Mouse (Mus musculus): ENCODE results near the gene 2310046K23Rik.
"Not testable (repeated sequence)": the region's sequence is repeated elsewhere in the genome, so short reads cannot be mapped to it uniquely, and the experiment has no call there.

The 2310046K23Rik gene

DNA sequence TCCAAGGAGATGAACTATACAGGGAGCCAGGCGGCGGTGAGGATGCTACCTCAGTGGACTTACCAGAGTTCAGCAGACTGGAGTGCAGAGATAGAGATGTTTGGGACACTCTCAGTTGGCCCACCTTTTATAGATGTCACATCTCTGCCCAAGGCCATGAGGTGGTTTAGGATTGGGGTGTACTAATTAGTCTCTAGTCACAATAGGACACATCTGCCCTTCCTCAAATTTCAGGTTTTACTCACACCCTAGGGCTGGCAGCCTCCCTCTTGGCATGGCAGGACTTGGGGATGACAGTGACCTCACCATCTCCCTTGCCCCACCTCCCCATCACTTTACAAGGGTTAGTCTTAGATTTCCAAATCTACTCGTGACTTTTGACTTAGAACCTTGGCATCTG, at the start of gene 2310046K23Rik:
Gene 2310046K23Rik (minus strand): TSS at position 101 of the 400 bp plus-strand sequence.
- no peak for DNase-seq (ENCODE audit: low spot score)

DNA sequence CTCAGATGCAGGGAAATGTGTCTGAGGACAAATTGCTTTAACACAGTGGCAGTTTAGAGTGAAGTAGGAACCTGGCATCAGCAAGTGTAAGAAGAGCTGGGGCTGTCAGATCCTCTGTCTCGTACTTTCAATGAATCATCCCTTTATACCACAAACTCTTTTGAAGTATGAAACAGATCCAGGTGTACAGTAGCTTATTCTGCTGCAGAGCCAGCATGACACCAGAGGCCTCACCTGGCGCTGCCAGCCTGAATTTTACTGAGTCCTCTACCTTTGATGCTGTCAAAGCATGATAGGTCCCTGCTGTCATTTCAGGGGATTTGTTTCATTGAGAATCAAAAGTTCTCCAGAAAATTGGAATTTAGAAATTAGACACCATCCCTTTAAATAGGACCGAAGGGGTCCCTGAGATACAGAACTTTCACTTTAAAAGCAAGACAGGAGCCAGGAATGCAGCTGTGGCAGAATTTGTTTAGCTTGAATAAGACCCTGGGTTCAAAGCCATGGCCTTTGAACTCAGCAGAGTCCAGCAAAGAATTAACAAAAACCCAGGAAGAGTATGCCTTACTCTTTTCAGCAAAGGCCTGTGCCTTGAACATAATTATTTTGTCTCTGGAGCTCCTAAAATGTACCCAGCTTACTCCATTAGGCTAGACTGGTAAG, 49.0 kb upstream of the 2310046K23Rik start:
- DNase-seq (ENCODE audit: low spot score), result no peak

- DNase-seq (ENCODE audit: low spot score), result no peak
Observed at GRCm38 (mm10) chr3:92579508-92579907, 45.2 kb upstream of the 2310046K23Rik start.

- no peak for DNase-seq (ENCODE audit: low spot score)
Observed at GRCm38 (mm10) chr3:92578652-92579413, 44.5 kb upstream of the 2310046K23Rik start.

- no peak for DNase-seq (ENCODE audit: low spot score)
Observed at GRCm38 (mm10) chr3:92573449-92574041, 39.2 kb upstream of the 2310046K23Rik start, which contains the start of gene Ivl. Gene Ivl, minus strand, starts transcription at chr3:92573735.

DNA sequence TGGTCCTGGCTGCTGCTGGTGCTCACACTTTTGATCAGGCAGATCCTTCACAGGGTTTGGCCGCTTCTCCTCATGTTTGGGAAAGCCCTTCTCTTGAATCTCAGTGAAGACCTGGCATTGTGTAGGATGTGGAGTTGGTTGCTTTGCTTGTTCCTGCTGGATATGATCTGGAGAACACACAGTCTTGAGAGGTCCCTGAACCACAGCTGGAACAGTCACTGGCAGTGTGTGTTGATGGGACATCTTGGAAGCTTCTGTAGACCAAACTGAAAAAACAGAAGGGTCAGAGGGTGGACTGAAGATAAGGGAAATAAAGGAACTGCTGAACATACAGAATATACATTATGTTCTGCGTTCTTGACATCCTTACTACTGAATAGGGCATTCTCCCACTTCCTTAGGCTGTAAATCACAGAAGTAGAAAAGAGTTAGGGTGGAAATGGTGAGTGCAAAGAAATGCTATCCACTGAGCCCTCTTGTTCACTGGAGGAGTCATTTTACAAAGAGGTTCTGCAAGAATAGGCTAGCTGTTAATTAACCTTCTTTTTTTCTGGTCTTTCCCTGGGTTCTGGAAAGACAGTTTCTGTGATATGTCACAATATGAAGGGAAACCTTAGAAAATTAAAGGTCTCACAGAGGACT, 38.3 kb upstream of the 2310046K23Rik start:
- no peak for DNase-seq (ENCODE audit: low spot score)

DNA sequence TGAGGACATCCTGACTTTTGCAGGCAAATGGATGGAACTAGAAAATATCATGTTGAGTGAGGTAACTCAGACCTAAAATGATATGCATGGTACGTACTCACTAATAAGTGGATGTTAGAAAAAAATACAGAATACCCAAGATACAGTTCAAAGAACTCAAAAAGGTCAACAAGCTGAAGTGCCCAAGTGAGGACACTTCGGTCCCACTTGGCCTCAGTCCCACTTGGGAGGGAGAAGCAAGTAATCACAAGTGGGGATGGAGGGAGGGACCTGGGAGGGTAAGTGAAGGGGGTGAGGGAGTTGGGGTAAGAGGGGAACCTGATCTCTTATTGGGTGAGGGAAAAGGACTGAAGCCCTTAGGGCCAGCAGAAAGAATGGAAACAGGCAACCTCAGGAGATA, 34.4 kb upstream of the 2310046K23Rik start:
- DNase-seq (ENCODE audit: low spot score), result no peak

GRCm38 (mm10) chr3:92565418-92565817, 31.1 kb upstream of the 2310046K23Rik start:
- no peak for DNase-seq (ENCODE audit: low spot score)

- DNase-seq (ENCODE audit: low spot score), result no peak
Observed at GRCm38 (mm10) chr3:92512325-92512724, 22.0 kb downstream of the 2310046K23Rik start.

- DNase-seq (ENCODE audit: low spot score), result peak; percentile 33
Observed at GRCm38 (mm10) chr3:92510786-92511185, 23.5 kb downstream of the 2310046K23Rik start.

- DNase-seq (ENCODE audit: low spot score), result no peak
Observed at GRCm38 (mm10) chr3:92508185-92508584, 26.1 kb downstream of the 2310046K23Rik start.

DNA sequence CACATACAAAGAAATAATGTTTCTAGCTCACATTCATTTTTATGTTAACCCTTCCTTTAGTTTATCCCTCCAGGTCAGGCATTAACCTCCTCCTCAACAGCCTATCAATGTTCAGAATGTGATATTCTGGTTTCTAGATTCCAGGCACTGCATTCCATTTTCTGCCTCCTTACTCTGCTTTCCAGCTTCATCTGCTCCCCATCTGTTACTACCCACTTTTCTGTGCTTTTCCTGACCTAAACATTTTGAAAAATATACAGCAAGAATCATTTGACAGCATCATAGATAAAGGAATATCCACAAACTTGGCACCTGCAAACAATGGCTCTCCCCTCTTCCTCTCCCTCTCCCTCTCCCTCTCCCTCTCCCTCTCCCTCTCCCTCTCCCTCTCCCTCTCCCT, 30.8 kb downstream of the 2310046K23Rik start:
- no peak for DNase-seq (ENCODE audit: low spot score)

DNA sequence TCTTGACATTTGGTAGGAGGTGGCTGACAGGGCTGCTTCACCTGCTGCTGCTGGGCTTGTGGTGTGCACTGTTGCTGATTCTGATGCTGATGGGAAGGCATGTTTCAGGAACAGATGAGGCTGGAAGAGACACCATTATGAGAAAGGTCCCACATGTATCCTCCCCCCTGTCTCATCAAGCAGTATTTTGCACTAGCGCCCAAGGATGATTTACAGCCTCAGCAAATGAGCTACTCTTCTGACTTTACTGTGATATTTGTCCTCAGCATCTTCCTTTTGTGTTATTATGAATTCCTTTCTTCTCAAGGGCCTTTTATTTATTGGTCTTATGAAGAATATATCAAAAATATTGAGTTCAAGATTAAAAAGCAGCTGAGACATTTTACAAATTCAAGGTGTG, 33.9 kb downstream of the 2310046K23Rik start, which contains the start of gene Sprr4:
Gene Sprr4 (minus strand): TSS at position 101 of the 400 bp plus-strand sequence.
- no peak for DNase-seq (ENCODE audit: low spot score)

- not testable (repeated sequence) for DNase-seq (ENCODE audit: low spot score)
Observed at GRCm38 (mm10) chr3:92490262-92490661, 44.0 kb downstream of the 2310046K23Rik start.

- no peak for DNase-seq (ENCODE audit: low spot score)
Observed at GRCm38 (mm10) chr3:92486307-92486706, 48.0 kb downstream of the 2310046K23Rik start.

DNA sequence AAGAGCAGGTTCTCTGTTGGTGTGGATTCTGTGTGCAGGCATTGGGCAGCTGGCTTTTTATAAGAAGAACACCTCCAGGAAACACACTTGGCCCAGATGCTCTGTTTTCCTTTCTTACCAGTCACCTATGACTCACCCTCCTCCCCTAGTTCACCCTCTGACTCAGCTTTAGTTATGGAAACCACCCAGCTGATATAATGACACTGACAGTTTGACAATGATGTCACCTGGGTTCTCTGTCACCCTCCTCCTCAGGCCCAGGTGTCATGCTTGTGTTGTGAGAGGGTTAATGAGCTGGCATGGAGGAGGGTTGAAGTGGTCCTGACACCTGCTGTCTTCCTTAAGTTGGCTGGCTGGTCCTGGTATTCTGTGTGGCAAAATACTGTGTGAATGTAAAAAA, 48.4 kb downstream of the 2310046K23Rik start, which contains the start of gene Sprr1a:
Gene Sprr1a (minus strand): TSS at position 33 of the 400 bp plus-strand sequence.
- DNase-seq (ENCODE audit: low spot score), result no peak

Measured in yolk sac, embryonic 10.5 days (tissue).